Mouse (Mus musculus): ENCODE data around the gene Tnfrsf17. TPM values are rescaled to one million over a fixed set of nuclear protein-coding genes. Genes with fewer than 3 reads are reported as not detected.
A peak's percentile ranks its signal among the peaks of the same experiment; 100 is the strongest.

Tnfrsf17 gene
- total and polyA plus RNA-seq, 3 experiments, result not detected

- no peaks in the 10 kb centered on the region for H3K9me3 ChIP-seq (replicated peaks; ENCODE audit: insufficient read depth, low read length)
- no peaks in the 10 kb centered on the region for H3K79me2 ChIP-seq (ENCODE audit: control insufficient read depth, insufficient read depth, low read length, poor library complexity)
- no peak overlapping the region for H3K9ac ChIP-seq (ENCODE audit: control insufficient read depth, low read depth, low read length, poor library complexity, severe bottlenecking)
- no peak overlapping the region for H3K27ac ChIP-seq (ENCODE audit: control insufficient read depth, low read depth, low read length)
- peaks cover 0 to 1% of the 10 kb centered on the region in 2 experiments; a peak in 2 of 4 replicates for H3K27me3 ChIP-seq (ENCODE audit: control insufficient read depth in 1 of 2, insufficient read depth in 2 of 2, low read length in 2 of 2)
- H3K36me3 ChIP-seq (ENCODE audit: control insufficient read depth in 1 of 2, insufficient read depth in 2 of 2, low read length in 2 of 2), result peaks cover 0 to 6% of the 10 kb centered on the region in 2 experiments; a peak in 2 of 4 replicates
- DNase-seq (ENCODE audit: low read depth, low spot score), result peak; percentile 65
- peak; percentile 26 to 44; a peak in 3 of 4 replicates for TF ChIP-seq EP300 (IDR thresholded peaks at IDR 0.05; ENCODE audit: low read depth in 1 of 2, low read length in 2 of 2)
- no peak for TF ChIP-seq ELF1 (IDR thresholded peaks at IDR 0.05; ENCODE audit: low read depth, low read length)
- peak; percentile 54 for TF ChIP-seq GATA1 (IDR thresholded peaks at IDR 0.05; ENCODE audit: low read depth, low read length)
- peak; percentile 61; the same call in 1 of the 2 replicates for TF ChIP-seq RCOR1 (IDR thresholded peaks at IDR 0.05; ENCODE audit: low read depth, low read length)
- TF ChIP-seq MAFK (IDR thresholded peaks at IDR 0.05; ENCODE audit: borderline replicate concordance, low read depth, low read length), result no peak
- H3K4me1 ChIP-seq (ENCODE audit: control insufficient read depth in 1 of 2, insufficient read depth in 2 of 2, low read length in 2 of 2), result peaks cover 2 to 8% of the 10 kb centered on the region in 2 experiments
- H3K4me3 ChIP-seq (ENCODE audit: control insufficient read depth in 1 of 2, insufficient read depth in 1 of 2, low read depth in 2 of 2, low read length in 2 of 2), result no peak overlapping the region
Observed at GRCm38 (mm10) chr16:11315786-11316320, 2.2 kb downstream of the Tnfrsf17 start.

DNA sequence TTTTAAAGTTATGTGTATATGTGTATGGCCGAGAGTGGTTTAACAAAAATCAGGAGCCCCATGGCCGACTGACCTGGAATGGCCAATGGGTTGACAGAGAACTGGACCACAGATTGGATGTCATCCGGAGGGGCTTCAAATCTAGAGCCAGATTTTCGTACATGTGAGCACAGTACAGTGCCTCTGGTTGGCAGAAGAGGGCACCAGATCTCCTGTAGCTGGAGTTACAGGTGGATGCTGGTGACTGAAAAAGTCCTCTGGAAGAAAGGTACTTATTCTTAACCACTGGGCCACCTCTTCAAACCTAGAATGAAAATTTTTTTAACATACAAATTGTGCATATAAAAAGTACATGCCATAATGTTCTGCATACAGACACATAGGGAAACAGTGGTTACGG, 3.1 kb downstream of the Tnfrsf17 start:
- H3K27me3 ChIP-seq (ENCODE audit: control insufficient read depth in 1 of 2, insufficient read depth in 2 of 2, low read length in 2 of 2), result peaks cover 0 to 1% of the 10 kb centered on the region in 2 experiments; a peak in 2 of 4 replicates
- peaks cover 0 to 6% of the 10 kb centered on the region in 2 experiments; a peak in 2 of 4 replicates for H3K36me3 ChIP-seq (ENCODE audit: control insufficient read depth in 1 of 2, insufficient read depth in 2 of 2, low read length in 2 of 2)
- no peak overlapping the region for H3K27ac ChIP-seq (ENCODE audit: control insufficient read depth, low read depth, low read length)
- H3K4me1 ChIP-seq (ENCODE audit: control insufficient read depth in 1 of 2, insufficient read depth in 2 of 2, low read length in 2 of 2), result peaks cover 2 to 8% of the 10 kb centered on the region in 2 experiments
- H3K9ac ChIP-seq (ENCODE audit: control insufficient read depth, low read depth, low read length, poor library complexity, severe bottlenecking), result no peak overlapping the region
- no peaks in the 10 kb centered on the region for H3K79me2 ChIP-seq (ENCODE audit: control insufficient read depth, insufficient read depth, low read length, poor library complexity)
- TF ChIP-seq RAD21 (IDR thresholded peaks at IDR 0.05; ENCODE audit: low read depth, low read length) (peak; percentile 3; the same call in 1 of the 2 replicates), TBP (IDR thresholded peaks at IDR 0.05; ENCODE audit: low read depth, low read length) (no peak)
- no peak for DNase-seq (ENCODE audit: low read depth, low spot score)
- no peaks in the 10 kb centered on the region for H3K9me3 ChIP-seq (replicated peaks; ENCODE audit: insufficient read depth, low read length)
- no peak overlapping the region for H3K4me3 ChIP-seq (ENCODE audit: control insufficient read depth in 1 of 2, insufficient read depth in 1 of 2, low read depth in 2 of 2, low read length in 2 of 2)

DNA sequence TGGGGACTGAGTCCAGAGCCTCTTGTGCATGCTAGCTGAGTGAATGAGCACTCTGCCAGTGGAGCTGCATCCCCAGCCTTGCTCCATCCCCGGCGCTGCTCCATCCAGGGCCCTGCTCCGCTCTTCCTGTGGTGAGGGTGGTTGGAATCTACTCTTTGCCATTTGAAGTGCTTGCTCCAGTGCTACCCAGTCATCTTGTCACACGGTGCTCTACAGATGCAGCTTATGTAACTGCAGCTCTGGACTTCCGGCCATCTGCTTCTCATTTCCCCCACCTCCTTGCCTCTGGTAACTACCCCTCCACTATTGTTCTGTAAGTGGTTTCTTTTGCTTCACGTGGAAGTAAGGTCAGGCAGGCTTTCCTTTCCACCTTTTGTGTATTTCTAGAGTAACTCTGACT, 3.7 kb downstream of the Tnfrsf17 start:
- Histone ChIP-seq H3K4me1 (ENCODE audit: control insufficient read depth in 1 of 2, insufficient read depth in 2 of 2, low read length in 2 of 2) (peaks cover 2 to 14% of the 10 kb centered on the region in 2 experiments), H3K9ac (ENCODE audit: control insufficient read depth, low read depth, low read length, poor library complexity, severe bottlenecking) (no peak overlapping the region), H3K4me3 (ENCODE audit: control insufficient read depth in 1 of 2, insufficient read depth in 1 of 2, low read depth in 2 of 2, low read length in 2 of 2) (no peak overlapping the region), H3K27ac (ENCODE audit: control insufficient read depth, low read depth, low read length) (no peak overlapping the region), H3K79me2 (ENCODE audit: control insufficient read depth, insufficient read depth, low read length, poor library complexity) (no peaks in the 10 kb centered on the region), H3K9me3 (replicated peaks; ENCODE audit: insufficient read depth, low read length) (no peaks in the 10 kb centered on the region), H3K27me3 (ENCODE audit: control insufficient read depth in 1 of 2, insufficient read depth in 2 of 2, low read length in 2 of 2) (peaks cover 0 to 1% of the 10 kb centered on the region in 2 experiments; a peak in 2 of 4 replicates), H3K36me3 (ENCODE audit: control insufficient read depth in 1 of 2, insufficient read depth in 2 of 2, low read length in 2 of 2) (peaks cover 0 to 7% of the 10 kb centered on the region in 2 experiments; a peak in 2 of 4 replicates)
- DNase-seq (ENCODE audit: low read depth, low spot score), result no peak
- TF ChIP-seq GATA1 (IDR thresholded peaks at IDR 0.05; ENCODE audit: low read depth, low read length) (no peak), ZKSCAN1 (IDR thresholded peaks at IDR 0.05; ENCODE audit: low read depth, low read length) (no peak), CHD1 (IDR thresholded peaks at IDR 0.05; ENCODE audit: low read depth, low read length) (no peak), MAFK (IDR thresholded peaks at IDR 0.05; ENCODE audit: borderline replicate concordance, low read depth, low read length) (no peak), CTCF (IDR thresholded peaks at IDR 0.05 in 2 of 3, conservative IDR thresholded peaks at IDR 0.05 in 1 of 3; ENCODE audit: control insufficient read depth in 1 of 3, insufficient read depth in 1 of 3, low read depth in 2 of 3, low read length in 3 of 3, poor library complexity in 1 of 3, severe bottlenecking in 1 of 3) (no peak), MXI1 (IDR thresholded peaks at IDR 0.05; ENCODE audit: low read depth, low read length) (no peak), POLR2AphosphoS5 (IDR thresholded peaks at IDR 0.05; ENCODE audit: borderline replicate concordance, low read depth, low read length) (no peak), BHLHE40 (IDR thresholded peaks at IDR 0.05; ENCODE audit: borderline replicate concordance, low read depth, low read length) (no peak), TAL1 (IDR thresholded peaks at IDR 0.05; ENCODE audit: low read length) (no peak), HCFC1 (IDR thresholded peaks at IDR 0.05; ENCODE audit: low read depth, low read length) (no peak), ZMIZ1 (IDR thresholded peaks at IDR 0.05; ENCODE audit: low read depth, low read length) (no peak), RCOR1 (IDR thresholded peaks at IDR 0.05; ENCODE audit: low read depth, low read length) (no peak), ETS1 (IDR thresholded peaks at IDR 0.05; ENCODE audit: low read depth, low read length) (no peak)

All from MEL (cell line).